Mouse (Mus musculus): ENCODE measurements around the gene Iqck.

Iqck gene

GRCm38 (mm10) chr7:118992623-118993405 lies 137.3 kb downstream of the Iqck start:
- no peak for DNase-seq

GRCm38 (mm10) chr7:118993597-118994230 lies 138.2 kb downstream of the Iqck start:
- no peak for DNase-seq

- DNase-seq = no peak
These were observed 138.8 kb downstream of the Iqck start for GRCm38 (mm10) chr7:118994231-118994842.

GRCm38 (mm10) chr7:118995007-118995406 lies 139.5 kb downstream of the Iqck start, which contains the start of gene Gprc5b:
TSS of gene Gprc5b (minus strand) at chr7:118995211.
- DNase-seq = peak; percentile 90

GRCm38 (mm10) chr7:118995671-118996070 lies 140.1 kb downstream of the Iqck start:
- DNase-seq = no peak

GRCm38 (mm10) chr7:118996137-118996837 lies 140.7 kb downstream of the Iqck start:
- peak; percentile 81 for DNase-seq

- no peak for DNase-seq
These were observed 144.3 kb downstream of the Iqck start for GRCm38 (mm10) chr7:118999857-119000256.

- no peak for DNase-seq
These were observed 146.4 kb downstream of the Iqck start for GRCm38 (mm10) chr7:119001965-119002364.

- DNase-seq = no peak
These were observed 146.9 kb downstream of the Iqck start for GRCm38 (mm10) chr7:119002501-119002900.

- peak; percentile 45 for DNase-seq
These were observed 155.4 kb downstream of the Iqck start for GRCm38 (mm10) chr7:119010854-119011529.

GRCm38 (mm10) chr7:119015736-119016135 lies 160.2 kb downstream of the Iqck start:
- DNase-seq = no peak

- DNase-seq = peak; percentile 16
These were observed 164.0 kb downstream of the Iqck start for GRCm38 (mm10) chr7:119019537-119019936.

All from layer of hippocampus, adult 9-11 months (tissue).